Mouse (Mus musculus) heart, adult 9 months (tissue): ENCODE results near the gene Rere.
"Not testable (repeated sequence)": the region's sequence is repeated elsewhere in the genome, so short reads cannot be mapped to it uniquely, and the experiment has no call there.

Experiments used
- DNase-seq, 2 experiments: peaks; one replicate each; pipeline ENCODE4 v3.0.0; 2022; ENCODE audit warnings: low spot score in 2 of 2

Rere gene

DNA sequence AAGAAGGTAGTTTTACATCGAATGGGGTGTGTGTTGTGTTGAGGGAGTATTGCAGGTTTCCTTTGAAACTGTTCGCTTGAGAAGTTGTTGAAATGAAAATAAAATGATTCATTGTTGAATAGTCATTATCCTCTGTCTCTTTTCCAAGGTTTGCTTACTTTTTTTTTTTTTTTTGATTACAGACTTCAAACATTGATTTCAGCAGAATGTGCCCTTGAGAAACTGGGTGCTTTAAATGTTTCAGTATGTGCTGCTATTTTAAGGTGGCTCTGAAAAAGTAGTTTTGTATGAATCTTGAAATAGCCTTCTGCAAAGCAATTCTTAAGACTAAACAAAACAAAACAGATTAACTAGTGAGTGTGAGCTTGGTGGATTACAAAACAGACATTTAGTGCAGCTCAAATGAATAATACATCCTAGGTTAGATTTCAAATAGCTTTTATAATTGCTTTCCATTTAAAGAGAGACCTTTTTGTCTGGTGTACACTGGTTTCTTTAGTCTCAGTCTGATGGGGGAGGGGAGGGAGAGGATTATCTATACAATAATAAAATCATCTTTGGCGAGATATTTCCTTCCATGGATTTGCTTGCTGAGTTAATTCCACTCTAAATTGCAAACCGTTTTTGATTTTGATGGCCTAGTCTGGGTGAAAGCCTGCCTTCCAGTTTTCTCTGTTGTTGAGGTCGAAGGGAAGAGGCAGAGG lies 1.3 kb downstream of the Rere start:
- DNase-seq = no peak

DNA sequence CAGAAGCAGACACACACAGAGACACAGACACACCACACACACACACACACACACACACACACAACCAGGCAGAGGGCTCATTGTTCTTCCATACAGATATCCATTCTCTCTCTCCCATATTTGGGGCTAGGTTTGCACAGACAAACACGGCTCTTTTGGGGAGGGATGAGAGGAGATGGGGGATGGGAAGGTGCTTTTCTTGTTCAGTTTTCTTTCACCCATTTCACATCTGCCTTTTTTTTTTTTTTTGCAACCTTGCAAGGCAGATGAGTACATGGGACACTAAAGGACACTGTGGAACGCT lies 1.8 kb downstream of the Rere start:
- no peak for DNase-seq

DNA sequence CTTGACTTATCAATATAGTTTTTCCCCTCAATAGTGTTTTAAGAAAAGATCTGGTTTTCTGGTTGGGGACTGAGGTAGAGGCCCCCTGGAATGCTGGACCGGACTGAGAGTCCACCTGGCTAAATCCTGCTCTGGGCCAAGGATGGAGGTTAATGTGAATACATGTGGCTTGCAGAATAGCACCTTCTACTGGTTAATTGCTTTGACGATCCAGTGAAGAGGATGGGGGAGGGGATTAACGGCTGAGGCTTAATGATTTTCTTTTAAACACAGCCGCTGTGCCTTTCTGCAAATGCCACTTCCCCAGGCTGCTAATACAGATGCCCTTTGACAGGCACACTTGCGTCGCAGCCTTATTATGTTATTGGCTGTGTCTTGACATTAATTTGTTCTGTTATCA lies 2.5 kb downstream of the Rere start:
- no peak for DNase-seq

DNA sequence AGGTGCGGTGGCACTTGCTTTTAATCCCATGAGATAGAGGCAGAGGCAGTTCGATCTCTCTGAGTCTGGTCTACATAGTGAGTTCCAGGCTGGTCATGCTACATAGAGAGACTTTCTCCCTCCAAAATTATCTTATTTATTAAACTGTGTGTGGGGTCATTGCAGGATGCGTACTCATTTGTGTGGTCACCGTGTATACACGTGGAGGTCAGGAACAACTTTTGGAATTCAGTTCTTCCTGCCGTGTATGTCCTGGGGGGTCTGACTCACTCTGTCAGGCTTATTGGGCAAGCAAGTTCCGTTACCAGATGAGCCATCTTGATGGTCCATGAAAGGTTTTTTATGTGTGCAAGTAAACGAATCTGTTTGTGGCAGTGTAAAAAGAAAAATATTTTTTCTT lies 5.5 kb downstream of the Rere start:
- DNase-seq = no peak

DNA sequence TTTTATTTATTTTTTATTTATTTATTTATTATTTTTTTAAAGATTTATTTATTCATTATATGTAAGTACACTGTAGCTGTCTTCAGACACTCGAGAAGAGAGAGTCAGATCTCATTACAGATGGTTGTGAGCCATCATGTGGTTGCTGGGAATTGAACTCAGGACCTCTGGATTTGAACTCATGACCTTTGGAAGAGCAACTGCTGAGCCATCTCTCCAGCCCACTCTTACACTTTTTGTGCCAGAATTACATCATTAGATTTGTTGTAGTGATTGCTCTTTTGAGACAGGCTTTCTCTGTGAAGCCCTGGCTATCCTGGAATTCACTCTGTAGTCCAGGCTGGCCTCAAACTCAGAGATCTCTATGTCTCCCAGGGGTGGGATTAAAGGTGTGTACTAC lies 6.0 kb downstream of the Rere start:
- not testable (repeated sequence) for DNase-seq

DNA sequence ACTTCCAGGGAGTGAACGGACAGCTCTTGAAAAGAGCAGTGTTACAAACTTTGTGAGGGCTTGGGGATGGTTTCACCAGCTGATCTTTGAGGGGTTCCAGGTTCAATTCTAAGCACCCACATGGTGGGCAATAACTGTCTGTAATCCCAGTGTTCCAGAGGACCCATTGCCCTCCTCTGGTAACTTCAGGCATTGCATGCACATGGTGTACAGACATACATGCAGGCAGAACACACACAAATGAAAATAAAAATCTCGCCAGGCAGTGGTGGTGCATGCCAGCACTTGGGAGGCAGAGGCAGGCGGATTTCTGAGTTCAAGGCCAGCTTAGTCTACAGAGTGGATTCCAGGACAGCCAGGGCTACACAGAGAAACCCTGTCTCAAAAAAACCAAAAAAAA lies 10.5 kb downstream of the Rere start:
- DNase-seq = no peak

DNA sequence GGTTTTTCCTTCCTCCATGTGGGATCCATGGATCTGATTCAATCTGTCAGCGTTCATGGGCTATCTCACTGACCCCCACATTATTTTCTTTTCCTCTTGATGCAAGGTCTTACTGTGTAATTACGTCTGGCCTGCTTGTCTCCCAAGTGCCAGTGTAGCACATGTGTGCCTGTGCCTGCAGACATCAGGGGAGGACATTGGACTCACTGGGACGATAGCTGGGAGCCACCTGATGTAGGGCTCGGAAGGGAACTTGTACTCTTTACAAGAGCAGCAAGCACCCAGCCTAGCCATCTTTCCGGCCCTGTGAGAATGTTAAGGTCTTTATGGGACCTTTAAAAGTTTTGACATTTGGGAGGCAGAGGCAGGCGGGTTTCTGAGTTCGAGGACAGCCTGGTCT lies 13.4 kb downstream of the Rere start:
- no peak for DNase-seq

DNA sequence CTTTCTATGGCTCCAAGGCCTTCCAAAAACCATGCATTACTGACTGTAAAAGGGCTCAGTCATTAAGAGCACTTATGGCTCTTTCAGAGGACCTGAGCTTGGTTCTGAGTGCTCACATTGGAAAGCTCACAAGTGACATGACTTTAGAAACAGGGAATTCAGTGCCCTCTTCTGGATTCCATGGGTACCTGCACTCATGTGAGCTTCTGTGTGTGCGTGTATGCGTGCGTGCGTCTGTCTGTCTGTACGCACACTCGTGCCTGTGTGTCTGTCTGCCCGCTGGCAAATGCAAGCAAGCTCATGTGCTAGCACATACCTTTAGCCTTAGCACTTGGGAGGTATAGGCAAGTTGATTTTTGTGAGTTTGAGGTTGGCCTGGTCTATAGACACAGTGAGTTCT lies 14.5 kb downstream of the Rere start:
- no peak for DNase-seq

DNA sequence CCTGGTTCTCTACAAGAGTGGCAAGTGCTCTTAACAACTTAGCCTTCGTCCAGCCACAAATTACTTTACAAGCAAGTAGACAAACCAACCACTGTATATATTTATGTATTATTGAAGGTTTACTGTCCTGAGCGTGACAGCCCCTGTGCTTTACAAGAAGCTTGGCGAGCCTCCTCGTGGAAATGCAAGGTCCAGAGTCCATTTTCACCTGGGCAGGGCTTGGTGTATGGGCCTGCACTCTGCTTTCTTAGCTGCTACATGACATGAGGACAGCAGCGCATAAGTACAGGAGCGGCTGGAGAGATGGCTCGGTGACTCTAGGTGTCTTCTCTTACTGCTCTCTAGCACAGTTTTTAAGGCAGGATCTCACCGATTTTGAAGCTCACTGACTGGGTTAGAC lies 21.3 kb downstream of the Rere start:
- no peak for DNase-seq

DNA sequence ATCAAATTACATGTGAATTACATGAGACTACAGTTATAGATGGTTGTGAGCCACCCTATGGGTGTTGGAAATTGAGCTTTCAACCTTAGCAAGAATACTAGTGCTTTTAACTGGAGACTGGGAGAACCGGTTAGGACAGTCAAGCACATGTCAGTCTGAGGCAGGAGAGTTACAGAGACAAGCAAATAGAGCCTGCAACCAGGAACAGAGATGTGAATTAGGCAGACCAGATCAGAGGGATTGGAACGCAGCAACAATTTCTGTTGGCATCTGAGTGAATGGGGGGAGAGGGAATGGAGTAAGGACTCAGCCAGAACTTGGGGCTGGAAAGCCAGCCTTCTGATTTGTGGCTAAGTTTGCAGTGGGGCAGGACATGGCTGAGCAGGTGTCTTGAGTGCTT lies 25.3 kb downstream of the Rere start:
- no peak for DNase-seq

DNA sequence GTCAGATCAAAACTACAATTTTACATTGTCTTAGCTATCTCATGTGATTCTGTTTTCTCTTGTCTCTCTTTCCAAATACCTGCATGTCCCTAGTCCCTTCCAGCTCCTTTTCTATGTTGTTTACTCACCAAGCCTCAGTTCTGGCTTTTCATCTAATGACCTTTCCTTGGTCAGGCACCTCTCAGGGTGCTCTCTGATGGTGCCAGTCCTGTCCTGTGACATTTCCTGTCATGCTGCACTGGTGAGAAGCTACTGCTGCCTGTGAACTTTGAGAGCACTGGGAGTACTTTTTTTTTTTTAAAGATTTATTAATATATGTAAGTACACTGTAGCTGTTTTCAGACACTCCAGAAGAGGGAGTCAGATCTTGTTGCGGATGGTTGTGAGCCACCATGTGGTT lies 25.8 kb downstream of the Rere start:
- DNase-seq = no peak

DNA sequence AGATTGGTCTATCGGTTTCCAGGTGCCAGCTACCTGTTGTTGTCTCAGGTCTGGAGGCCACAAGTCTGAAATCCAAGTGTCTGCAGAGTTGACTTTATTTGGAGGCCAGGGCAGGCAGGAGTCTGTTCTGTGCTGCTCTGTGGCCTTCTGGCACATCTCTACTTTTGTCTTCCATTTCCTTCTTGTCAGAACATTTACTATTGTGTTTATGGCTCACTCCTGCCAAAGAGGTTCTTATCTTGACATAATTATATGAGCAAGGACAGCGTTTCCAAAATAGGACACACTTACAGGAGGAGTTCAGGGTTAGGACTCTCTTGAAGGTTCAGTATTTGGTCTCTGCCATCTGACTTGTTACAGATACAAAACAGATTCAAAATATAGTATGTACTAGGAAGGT lies 30.0 kb downstream of the Rere start:
- peak; percentile 11 to 23 for DNase-seq

DNA sequence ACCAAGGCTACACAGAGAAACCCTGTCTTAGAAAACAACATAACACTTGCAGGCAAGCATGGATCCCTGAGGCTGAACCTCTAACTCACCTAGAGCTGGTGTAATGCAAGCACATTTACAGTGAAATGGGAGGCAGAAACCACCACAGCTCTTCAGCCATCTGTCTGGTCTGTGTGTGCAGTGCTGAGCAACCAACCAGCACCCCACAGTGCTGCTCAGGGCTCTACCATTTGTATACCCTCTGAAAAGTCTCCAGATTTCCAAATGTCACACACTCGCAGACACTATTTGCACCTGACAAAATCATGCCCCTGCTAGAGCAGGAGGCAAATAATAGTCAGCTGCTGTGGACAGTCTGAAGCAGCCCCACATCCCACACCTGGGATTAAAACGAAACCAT lies 31.2 kb downstream of the Rere start:
- no peak for DNase-seq

DNA sequence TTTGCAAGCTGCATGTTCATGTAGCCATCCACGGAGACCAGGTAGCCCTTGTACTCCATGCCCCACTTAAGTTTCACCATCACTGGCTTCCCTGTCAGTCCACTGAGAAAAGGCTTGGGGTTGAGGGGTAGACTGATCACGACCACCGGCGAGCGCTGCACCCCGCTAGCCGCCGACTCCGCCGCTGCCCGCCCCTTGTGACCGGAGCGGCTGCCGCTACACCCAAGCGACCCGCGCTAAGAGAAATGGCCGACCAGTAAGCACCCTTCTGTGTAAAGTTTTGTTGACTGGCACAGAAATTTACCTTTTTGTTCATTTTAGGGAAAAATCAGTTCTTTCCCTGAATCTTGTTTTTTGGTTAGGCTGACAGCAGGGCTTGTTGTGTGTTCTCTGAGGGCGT lies 33.9 kb downstream of the Rere start:
- DNase-seq = no peak

DNA sequence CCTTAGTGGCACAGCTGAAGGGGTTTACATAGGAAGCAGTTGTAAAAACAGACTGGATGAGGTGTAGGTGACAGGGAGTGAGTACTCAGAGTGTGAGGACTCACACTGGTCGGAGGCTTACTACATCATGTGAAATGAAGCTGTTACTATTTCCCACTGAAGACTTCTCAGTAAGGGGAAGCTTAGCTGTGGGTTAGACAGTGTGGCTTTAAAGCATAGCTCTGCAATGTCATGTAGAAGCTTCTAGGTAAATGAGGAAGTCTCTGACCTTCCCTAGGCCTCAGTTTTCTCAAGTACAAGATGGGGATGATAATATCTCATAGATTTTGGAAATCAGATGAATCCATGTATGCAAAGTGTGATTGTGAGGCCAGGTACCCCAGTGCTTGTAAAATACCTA lies 35.1 kb downstream of the Rere start:
- no peak for DNase-seq

DNA sequence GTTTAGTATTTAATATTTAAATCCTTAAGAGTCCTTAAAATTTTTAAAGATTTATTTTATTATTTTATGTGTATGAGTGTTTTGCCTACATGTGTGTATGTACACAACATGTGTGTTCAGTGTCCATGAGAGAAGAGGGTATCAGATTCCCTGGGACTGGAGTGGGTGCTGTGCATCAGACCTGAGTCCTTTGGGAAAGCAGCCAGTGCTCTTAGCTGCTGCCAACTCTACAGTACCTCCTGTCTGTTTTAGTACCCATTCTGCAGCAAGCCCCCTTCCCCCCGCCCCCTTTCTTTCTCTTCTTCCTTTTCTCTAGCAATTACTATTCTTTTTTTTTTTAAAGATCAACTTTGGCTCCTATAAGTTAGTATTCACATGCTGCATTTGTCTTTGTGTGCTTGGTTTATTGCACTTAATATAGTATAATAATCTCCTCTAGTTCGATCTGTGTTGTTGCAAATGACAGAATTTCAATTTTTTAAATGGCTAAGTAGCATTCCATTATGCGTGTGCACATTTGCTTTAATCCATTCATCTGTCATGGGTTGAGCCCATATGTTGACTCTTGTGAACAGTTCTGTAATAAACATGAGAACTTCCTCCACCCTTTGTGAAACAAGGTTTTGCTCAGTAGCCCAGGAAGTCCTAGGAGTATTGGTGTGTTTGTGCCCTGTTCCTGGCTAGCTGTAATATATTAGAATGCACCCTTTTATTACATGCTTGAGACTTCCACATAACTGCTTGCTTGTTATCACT lies 43.8 kb downstream of the Rere start:
- no peak for DNase-seq

DNA sequence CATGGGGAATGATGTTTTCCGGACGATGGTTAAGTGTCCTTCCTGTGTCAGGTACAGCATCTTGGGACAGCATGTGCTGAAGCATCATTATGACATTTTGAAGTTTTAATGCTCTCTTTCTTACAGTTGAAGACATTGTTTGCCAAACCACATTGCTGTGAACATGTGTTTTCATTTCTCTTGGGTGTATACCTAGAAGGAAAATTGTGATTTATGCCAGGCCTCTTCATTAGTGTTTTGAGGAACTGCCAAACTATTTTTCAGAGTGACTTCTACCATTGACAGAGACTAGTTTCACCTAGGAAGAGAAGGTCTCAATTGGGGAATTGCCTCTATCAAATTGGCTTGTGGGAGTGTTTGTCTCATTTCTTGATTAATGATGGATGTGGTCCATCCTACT lies 44.6 kb downstream of the Rere start:
- DNase-seq = no peak

DNA sequence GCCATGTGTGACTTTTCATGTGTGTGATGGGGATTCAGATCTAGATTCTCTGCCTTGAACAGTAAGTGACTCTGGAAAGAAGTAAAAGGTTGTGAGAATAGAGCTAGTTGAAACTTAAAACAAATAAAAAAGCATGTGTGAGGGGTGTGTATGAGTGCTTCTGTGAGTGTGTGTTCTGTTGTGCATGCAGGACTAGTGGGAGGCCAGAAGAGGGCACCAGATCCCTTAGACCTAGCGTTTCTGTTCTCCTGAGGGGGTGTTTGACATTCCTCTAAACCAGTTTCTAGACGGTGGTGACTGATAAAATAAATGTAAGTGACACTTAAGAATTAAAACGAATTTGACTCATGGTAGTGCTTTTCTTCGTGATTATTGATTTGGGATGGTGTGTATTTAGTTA lies 46.0 kb downstream of the Rere start:
- no peak for DNase-seq

DNA sequence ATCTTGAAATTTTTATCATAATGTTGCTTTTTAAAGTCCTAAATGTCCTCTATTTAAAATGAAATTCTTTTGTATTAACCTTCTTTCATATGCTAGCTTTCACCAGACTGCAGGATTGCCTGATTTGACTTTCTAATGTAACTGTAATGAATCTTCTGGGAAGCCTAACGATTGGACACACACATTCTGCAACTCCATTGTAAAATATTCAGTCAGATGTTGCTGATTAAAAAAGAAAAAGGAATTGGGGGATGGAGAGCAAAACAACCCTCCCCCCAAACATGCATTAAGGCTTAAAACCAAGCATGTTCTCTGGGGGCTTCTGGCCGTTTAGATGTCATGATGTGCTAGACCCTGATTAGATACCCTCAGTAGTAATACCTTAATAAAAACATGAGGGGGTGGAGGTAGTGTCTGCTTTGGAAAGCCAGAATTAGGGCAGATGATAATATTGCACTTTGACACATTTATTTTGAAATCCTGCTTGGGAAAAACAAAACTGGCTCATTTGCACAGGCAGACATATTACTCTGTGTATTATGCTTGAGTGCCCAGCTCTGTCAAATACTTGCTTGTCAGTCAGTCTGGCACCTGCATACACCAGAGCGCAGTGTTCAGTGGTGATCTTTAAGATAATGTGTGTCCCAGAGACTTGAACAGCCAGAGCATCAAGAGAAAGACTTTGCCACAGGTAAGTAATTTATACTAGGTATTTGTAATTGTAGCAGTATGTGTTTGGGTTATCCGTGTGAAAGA lies 52.7 kb downstream of the Rere start:
- no peak for DNase-seq

DNA sequence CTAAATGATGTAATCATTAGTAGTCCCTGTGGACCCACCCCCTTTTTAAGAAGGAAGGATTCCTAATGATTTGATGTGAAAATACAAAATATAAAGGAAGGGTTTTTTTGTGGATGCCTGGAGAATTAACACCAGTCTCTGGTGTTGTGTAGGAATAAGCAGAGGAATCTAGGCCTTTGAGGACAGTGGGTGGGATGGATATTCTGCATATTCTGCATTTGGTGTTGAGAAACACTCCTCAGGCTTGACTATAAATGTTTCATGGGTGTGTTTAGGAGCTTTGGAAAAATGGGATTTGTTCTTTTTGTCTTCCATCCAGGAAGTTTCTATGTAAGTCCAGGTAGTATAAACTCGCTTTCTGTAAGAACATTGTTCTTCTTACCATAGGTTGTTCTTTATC lies 55.8 kb downstream of the Rere start:
- DNase-seq = no peak

DNA sequence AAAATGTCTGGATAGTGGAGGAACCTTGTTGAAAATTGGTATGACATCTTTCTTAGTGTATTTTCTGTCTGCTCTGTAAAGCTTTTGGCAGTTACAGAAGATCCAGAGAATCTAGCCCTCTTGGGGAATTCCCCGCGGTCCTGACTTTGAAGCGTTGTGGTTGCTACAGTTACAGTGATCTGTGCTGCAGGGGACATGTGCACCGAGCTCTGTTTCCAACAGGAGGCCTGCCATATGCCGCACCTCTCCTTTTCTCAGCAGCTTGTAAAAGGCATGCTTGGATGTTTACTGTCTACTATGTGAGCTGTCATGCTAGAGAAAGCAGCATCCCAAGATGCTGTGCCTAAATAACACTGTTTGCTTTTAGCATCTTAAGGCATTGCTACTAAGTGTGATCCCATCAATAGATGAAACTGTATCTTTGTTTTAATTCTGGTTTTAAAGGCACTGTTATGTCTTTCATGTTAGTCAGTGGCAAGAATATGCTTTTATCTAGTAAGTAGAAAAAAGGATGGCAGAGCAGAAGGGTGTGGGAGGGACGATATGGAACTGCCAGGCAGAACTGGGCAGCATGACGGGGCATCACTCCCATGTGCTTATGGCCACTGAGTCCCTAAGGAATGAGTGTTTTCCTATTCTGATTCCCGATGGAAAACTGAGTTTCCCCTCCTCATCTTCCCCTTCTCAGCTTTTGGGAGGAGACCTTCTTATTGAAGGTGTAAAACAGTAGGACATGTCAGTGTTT lies 57.6 kb downstream of the Rere start:
- DNase-seq = no peak

DNA sequence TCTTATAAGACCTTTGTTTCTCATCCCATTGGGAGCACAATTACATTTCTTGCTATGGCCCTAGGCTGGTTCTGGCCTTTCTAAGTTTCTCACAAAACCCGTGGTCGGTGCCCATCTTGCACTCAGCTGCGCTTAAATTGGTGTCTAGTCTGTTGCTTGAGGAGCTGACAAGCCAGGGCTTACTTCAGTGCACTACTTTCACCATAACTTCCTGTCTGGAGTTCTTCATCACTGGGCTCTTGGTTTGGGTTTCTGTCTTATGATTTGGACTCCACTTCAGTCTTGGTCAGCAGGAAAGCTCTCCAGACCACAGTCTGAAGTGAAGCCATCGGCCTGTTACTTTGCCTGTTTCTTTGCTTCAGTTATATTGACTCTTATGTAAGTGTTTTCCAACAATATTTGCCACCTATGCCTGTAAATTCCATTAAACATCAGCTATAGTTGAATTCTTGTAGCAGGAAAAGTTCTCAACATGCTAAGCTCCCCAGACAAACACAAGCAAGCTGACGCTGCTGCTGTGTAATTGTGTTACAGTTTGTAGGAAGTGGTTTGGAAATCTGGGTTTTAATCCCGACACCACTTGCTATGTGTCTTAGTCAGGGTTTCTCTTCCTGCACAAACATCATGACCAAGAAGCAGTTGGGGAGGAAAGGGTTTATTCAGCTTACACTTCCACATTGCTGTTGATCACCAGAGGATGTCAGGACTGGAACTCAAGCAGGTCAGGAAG lies 59.5 kb downstream of the Rere start:
- no peak for DNase-seq
